Mouse (Mus musculus) splenic B cell, adult 2 months (primary cell): Measurements from ENCODE around the gene Csta1.
A peak's percentile ranks its signal among the peaks of the same experiment; 100 is the strongest.

ENCODE experiments used
- DNase-seq: peaks from one replicate; pipeline ENCODE4 v3.0.0-alpha.2; 2011; ENCODE audit warnings: low read depth, low spot score
- H3K27me3 ChIP-seq: 2 replicates; pipeline ENCODE4 v1.6.1; 2012; ENCODE audit warnings: mild to moderate bottlenecking, low read length, moderate library complexity, mixed read lengths; ENCODE audit not compliant: control insufficient read depth, poor library complexity, insufficient read depth, severe bottlenecking
- H3K36me3 ChIP-seq: 2 replicates; pipeline ENCODE4 v1.6.1; 2012; ENCODE audit warnings: mild to moderate bottlenecking, low read length, moderate library complexity, mixed read lengths; ENCODE audit not compliant: control insufficient read depth, poor library complexity, insufficient read depth, severe bottlenecking

Csta1 gene

DNA sequence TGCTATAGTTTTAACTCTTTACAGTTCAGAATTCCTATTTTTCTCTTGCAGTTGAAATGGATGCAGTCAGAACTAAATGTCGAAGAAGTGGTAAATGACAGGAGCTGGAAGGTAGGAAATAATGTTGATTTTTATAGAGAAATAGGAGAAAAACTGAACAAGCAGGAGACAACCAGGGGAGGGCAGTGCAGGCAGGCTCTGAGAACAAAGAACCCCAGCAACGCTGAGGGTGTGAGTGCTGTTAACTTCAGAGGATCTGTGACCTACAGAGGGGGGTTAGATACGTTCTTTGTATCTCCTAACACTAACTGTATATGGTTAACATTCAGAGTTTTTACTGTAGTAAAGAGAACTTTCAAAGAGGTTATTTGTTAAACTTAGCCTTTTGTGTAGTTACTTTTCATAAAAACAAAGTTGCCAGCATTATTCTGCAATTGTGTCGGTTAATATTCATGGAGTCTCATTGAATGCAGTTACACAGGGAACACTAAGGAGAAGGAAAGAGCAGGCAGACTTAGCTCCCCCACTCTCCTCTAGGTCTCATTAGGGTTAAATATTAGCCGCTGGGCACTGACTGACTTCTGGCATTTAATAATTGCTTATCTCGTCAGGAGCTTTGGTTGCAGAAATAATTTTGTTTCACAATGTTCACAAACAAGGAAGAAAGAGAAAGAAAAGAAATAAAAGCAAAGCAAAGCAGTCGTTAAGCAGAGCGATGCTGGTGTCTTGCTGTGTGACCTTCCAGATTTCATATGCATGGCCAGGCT lies 41.0 kb downstream of the Csta1 start:
- peaks cover 5% of the 10 kb centered on the region; the same call in 1 of the 2 replicates for H3K36me3 ChIP-seq
- no peaks in the 10 kb centered on the region for H3K27me3 ChIP-seq
- no peak for DNase-seq

DNA sequence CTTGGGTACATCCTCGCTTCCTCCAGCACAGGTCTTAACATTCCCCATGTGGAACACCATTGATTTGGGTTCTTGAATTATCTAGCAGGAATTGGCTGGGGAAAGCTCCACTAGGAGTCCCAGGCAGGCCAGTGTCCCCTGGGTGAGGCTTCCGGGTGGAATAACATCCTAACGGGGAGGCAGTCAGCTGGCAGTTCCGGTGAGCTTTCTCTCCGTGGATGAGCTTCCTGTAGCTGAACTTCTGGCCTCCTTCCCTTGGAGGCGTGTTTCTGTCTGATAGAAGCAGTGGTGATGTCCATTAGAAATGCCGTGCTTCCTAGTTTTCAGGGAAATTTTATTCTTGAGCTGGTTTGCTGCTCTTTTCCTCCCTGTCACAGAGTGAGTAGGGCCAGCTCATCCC lies 42.0 kb downstream of the Csta1 start:
- no peak for DNase-seq
- no peaks in the 10 kb centered on the region for H3K27me3 ChIP-seq
- peaks cover 5% of the 10 kb centered on the region; the same call in 1 of the 2 replicates for H3K36me3 ChIP-seq

DNA sequence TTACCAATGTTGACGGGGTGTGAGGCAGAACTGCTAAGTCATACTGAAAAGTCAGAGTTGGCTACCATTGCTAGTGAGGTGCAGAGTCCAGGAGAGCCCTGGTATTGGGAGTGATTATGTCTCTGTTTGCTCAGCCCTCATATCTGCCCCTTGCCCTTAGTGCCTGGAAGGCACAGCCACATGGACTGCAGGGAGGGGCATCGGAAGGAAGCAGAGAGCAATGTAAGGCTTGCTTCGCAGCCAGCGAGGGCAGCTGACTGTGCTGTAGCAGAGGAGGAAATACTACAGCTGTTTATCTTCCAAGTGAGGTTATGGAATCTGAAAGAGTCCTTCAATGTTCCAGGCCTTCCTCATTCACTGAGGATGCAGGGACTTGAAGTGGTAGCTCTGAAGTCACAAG lies 43.2 kb downstream of the Csta1 start:
- no peak for DNase-seq
- Histone ChIP-seq H3K36me3 (peaks cover 7% of the 10 kb centered on the region; the same call in 1 of the 2 replicates), H3K27me3 (no peaks in the 10 kb centered on the region)

DNA sequence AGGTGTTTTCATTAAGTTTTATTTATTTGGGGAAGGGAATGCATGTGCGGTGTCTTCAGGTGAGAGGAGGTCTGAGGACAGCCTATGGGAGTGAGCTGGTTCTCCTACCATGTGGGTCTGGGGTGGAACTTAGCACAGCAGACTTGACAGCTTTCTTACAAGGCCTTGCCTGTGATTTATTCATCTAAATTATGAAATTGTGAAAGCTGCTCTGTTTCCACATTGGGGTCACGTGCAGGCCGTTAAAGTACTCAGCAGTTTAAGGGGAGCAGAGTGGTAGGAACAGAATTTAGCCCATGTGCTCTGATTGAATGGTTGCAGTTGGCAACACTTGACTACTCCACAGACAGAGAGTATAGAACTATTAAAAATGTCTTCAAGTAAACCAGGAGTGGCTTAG lies 51.1 kb downstream of the Csta1 start:
- H3K27me3 ChIP-seq: no peaks in the 10 kb centered on the region
- DNase-seq: no peak
- peaks cover 2% of the 10 kb centered on the region; the same call in 1 of the 2 replicates for H3K36me3 ChIP-seq

DNA sequence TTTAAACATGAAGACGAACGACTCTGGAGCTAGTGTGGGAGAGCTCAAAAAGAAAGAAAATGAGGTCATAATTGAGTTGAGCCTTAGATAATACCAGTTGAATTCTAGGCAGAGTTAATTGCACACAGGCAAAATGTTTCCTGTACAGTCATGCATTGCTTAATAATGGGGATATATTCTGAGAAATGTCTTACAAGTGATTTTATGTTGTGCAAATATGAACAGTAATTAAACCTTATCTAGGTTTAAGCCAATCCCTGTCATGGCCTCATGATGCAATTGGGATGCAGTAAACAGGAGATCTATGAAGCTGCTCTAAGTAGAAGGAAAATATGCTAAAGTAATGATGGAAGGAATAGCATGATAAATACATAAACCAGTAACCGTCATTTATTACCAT lies 56.3 kb downstream of the Csta1 start:
- Histone ChIP-seq H3K36me3 (no peaks in the 10 kb centered on the region), H3K27me3 (no peaks in the 10 kb centered on the region; the same call in 1 of the 2 replicates)
- DNase-seq: no peak

DNA sequence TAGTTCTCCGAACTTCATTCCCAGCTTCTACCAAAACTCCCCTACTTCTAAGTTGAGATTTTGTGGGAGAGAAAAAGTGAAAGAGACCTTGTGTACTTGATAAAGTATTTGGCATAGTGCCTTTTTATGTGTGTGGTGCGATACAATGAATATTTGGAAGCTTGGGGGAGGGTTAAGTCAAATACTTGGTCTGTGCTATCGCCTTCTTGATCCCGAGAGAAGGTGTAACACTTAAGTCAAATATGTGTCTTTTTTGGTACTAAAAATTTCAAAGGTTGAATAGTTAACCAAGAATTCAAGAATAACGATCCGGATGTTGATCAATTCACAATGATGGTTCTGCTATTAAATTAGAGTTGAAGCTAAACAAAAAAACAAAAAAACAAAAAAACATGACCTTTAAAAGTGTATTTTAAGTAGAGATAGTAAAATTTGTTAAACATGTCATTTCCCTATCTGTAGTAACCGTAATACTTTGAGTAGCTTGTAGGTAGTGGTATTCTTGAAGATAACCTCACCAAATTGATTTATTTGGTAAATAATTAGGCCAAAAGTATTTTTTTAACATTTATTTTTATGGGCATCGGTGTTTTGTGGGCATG lies 58.5 kb downstream of the Csta1 start:
- Histone ChIP-seq H3K36me3 (no peaks in the 10 kb centered on the region), H3K27me3 (no peaks in the 10 kb centered on the region; the same call in 1 of the 2 replicates)
- no peak for DNase-seq

DNA sequence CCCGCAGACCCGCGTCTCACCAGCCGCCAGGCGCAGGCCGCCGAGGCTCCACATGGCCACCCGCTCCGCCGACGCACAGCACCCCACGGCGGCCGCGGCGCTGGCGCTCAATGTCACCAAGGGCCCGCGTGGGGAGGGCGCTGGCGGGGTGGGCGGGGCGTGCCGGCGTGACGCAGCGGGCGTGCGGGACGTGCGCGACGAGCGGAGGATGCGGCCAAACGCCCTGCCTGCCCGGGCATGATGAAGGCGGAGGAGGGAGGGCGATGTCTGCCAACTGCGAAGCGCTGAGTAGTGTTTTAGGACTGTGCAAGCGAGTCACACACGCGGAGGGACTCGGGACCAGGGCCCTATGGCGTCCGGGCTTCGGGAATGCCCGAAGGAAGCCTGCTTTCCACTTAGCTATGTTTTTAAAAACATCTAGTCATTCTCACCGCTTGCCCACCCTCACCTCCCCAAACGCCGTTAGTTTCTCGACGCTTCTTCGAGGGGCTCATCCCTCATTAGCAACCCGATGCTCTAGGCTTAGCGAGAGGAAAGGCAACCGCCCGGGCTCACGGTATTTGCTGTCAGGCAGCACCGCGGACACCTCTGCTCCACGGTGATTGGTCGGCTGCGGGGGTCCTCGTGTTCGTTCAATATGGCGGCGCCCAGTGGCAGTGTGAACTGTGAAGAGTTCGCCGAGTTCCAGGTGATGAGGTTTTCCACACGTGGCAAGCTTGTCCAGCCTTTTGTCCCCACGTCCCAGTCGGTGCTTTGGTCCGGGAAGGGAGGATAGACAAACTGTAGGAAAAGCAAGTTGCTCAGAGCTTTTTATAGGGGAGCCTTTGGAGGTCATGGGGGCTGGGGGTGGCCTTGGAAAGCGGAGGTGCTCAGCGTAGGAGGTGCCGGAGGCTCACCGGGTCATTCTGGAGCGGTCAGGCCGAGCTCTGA lies 59.3 kb downstream of the Csta1 start, which contains the start of the genes Fam162a and Ccdc58:
Gene Fam162a (minus strand): TSS at position 145 of the 930 bp plus-strand sequence.
Gene Ccdc58 (plus strand): TSS at position 236 of the 930 bp plus-strand sequence.
- no peaks in the 10 kb centered on the region; the same call in 1 of the 2 replicates for H3K27me3 ChIP-seq
- no peaks in the 10 kb centered on the region for H3K36me3 ChIP-seq
- DNase-seq: peak; percentile 94

DNA sequence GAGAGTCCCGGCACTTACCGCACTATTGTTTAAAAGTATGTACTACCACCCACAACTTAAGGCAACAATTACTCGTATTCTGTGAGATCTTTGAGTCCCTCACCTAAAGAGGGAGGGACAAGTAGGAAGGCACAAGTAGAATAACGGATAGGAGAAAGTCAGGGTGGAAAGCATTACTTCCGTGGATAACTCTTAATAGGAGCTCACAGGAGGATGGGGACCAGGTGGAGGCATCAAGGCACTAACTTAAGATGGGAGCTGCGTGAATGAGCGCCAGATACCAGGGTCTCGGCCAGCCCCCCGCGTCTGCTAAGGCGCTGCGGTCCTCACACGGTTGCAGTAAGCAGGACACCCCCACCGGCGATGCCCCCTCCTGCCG lies 60.0 kb downstream of the Csta1 start:
- no peak for DNase-seq
- Histone ChIP-seq H3K27me3 (no peaks in the 10 kb centered on the region; the same call in 1 of the 2 replicates), H3K36me3 (no peaks in the 10 kb centered on the region)
